Mouse (Mus musculus): ENCODE data around the gene Olfr1152.

Gene Olfr1152

GRCm38 (mm10) chr2:87866192-87866591 lies at the start of gene Olfr1152:
Gene Olfr1152 (plus strand): TSS chr2:87866492.
- TF ChIP-seq GATA4 (IDR thresholded peaks at IDR 0.05; ENCODE audit: insufficient replicate concordance, low read length), result no peak

DNA sequence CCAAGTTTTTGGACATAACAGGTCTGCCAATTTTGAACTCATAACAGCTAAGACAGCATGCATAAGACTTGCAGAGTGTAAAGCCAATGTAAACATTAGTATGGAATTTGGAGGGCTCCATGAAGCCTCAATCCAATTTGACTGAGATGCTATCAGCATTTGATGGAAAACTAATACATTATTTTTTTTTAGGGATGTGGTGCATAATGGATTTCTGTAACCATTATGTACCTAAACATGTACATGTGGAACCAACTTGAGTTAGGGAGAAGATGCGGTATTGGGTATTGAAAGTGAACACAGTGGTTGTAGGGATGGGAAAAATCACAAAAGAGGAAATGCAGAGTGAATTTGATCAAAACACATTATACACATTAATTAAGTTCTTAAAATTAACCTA lies 36.1 kb upstream of the Olfr1152 start, which contains the start of gene Olfr1148:
Gene Olfr1148 (plus strand): TSS at position 301 of the 400 bp plus-strand sequence.
- no peak for TF ChIP-seq GATA4 (IDR thresholded peaks at IDR 0.05; ENCODE audit: insufficient replicate concordance, low read length)

GRCm38 (mm10) chr2:87843693-87844092 lies 22.6 kb upstream of the Olfr1152 start, which contains the start of gene Olfr1150-ps1:
Gene Olfr1150-ps1 (plus strand): TSS chr2:87843993.
- TF ChIP-seq GATA4 (IDR thresholded peaks at IDR 0.05; ENCODE audit: insufficient replicate concordance, low read length), result no peak

DNA sequence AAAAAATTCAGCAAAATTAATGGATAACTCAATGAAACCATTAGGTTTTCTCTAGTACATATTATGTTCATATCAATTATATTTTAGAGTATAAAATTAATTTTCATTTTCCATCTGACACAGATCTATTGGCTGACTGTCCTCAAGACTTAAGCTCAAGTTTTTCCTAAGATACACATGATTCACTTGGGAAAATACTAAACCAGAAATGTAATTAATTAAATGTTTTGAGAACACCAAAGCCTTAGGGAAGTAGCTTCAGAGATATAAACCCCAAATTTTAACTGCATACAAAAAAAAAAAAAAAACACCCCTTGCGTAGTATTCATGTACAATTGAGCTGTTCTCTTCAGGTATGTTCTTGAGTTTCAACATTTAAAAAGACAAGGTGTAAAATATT lies 10.7 kb upstream of the Olfr1152 start, which contains the start of gene Olfr1151:
Gene Olfr1151 (plus strand): TSS at position 301 of the 400 bp plus-strand sequence.
- TF ChIP-seq GATA4 (IDR thresholded peaks at IDR 0.05; ENCODE audit: insufficient replicate concordance, low read length), result no peak

DNA sequence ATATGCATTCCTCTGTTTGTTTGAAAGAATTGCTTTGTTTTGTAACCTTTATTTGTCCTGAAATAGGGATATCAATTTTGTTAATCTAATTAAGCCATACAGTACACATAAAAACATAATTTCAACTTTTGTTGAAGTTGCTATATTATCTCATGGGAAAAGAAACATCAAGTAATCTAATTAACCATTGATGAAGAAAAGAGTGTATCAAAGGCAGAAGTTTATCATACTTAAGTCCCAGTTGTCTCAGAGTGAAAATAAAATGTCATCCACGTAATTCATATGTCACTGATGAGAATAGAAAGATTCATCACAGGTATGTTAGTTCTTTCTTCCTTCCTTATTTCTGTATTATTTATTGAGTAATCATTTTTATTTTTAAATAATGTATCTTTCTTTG lies 28.4 kb downstream of the Olfr1152 start, which contains the start of gene Olfr1153:
Gene Olfr1153 (plus strand): TSS at position 301 of the 400 bp plus-strand sequence.
- TF ChIP-seq GATA4 (IDR thresholded peaks at IDR 0.05; ENCODE audit: insufficient replicate concordance, low read length), result no peak

DNA sequence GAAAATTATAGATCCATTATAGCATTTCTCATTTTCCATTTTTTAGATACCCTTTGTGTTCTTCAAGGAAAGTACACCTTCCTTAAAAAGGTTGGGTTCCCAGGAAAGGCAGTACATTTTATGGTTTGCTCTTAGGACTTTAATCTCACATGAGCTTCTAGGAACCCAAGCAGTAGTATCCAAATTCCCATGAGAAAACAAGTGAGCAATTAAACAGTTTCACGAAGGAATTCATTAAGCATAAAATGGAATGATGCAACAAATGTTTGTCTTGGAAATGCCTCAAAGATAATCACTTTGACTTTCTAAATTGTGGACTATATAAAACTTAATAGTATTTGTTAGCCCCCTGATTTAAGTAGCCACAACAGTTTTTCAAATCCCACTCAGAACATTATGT lies 38.8 kb downstream of the Olfr1152 start, which contains the start of gene Olfr1154:
Gene Olfr1154 (minus strand): TSS at position 101 of the 400 bp plus-strand sequence.
- TF ChIP-seq GATA4 (IDR thresholded peaks at IDR 0.05; ENCODE audit: insufficient replicate concordance, low read length), result no peak

All from liver, adult (tissue).